Mouse (Mus musculus): ENCODE measurements around the gene Myocos. TPM values are rescaled to one million over a fixed set of nuclear protein-coding genes. Genes with fewer than 3 reads are reported as not detected.
"Not testable (repeated sequence)": the region's sequence is repeated elsewhere in the genome, so short reads cannot be mapped to it uniquely, and the experiment has no call there.

Myocos gene
- polyA plus RNA-seq, 1 experiment from 2014 or later, result not detected

- no peak for ATAC-seq (replicated peaks)
- H3K27ac ChIP-seq (replicated peaks), result no peak overlapping the region
- no peaks in the 10 kb centered on the region for H3K9me3 ChIP-seq
- H3K4me2 ChIP-seq (replicated peaks), result no peak overlapping the region
- H3K27me3 ChIP-seq, result no peaks in the 10 kb centered on the region
- H3K4me1 ChIP-seq, result peaks cover 5% of the 10 kb centered on the region; the same call in 1 of the 2 replicates
- H3K4me3 ChIP-seq, result no peak overlapping the region
- no peak overlapping the region for H3K9ac ChIP-seq (replicated peaks)
- H3K36me3 ChIP-seq, result no peaks in the 10 kb centered on the region
- WGBS, result 92% methylated on average over 1 of the region's 1 CpGs
Measured at GRCm38 (mm10) chr1:162639861-162640260, 18.2 kb downstream of the Myocos start.

- no peaks in the 10 kb centered on the region for H3K27me3 ChIP-seq
- no peak within 1 kb of the TSS for H3K4me2 ChIP-seq (replicated peaks)
- no peaks in the 10 kb centered on the region for H3K9me3 ChIP-seq
- H3K9ac ChIP-seq (replicated peaks), result no peak within 1 kb of the TSS
- peaks cover 5% of the 10 kb centered on the region; the same call in 1 of the 2 replicates for H3K4me1 ChIP-seq
- no peak for ATAC-seq (replicated peaks)
- H3K4me3 ChIP-seq, result no peak within 1 kb of the TSS
- no peak within 1 kb of the TSS for H3K27ac ChIP-seq (replicated peaks)
- WGBS, result 88% methylated on average over 10 of the region's 10 CpGs
- no peaks in the 10 kb centered on the region for H3K36me3 ChIP-seq
Measured at GRCm38 (mm10) chr1:162639051-162639750, 18.8 kb downstream of the Myocos start, which contains the start of gene Myoc. Gene Myoc (plus strand): TSS chr1:162639155.

GRCm38 (mm10) chr1:162638535-162638934, 19.5 kb downstream of the Myocos start:
- peaks cover 5% of the 10 kb centered on the region; the same call in 1 of the 2 replicates for H3K4me1 ChIP-seq
- no peaks in the 10 kb centered on the region for H3K9me3 ChIP-seq
- H3K27me3 ChIP-seq, result no peaks in the 10 kb centered on the region
- no peaks in the 10 kb centered on the region for H3K36me3 ChIP-seq
- no peak overlapping the region for H3K4me3 ChIP-seq
- ATAC-seq (replicated peaks), result no peak
- no peak overlapping the region for H3K4me2 ChIP-seq (replicated peaks)
- H3K9ac ChIP-seq (replicated peaks), result no peak overlapping the region
- WGBS, result 90% methylated on average over 4 of the region's 4 CpGs
- no peak overlapping the region for H3K27ac ChIP-seq (replicated peaks)

DNA sequence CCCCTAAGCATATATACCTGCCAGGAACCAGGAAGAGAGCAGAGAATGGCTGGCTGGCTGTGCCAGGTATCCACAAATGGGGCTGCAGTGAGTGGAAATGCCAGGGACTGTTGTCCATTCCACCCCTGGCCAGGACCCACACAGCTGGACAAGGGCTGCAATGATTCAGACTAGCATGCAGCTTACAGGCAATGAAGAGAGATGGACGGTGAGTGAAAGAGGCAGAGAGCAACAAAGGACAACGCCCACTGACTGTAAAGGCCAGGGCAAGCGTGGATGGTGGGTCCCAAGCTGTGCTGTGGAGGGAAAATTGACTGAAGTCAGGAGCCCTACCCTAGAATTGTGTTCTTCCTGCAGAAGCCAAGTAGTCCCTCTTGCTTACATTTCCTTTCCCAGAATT, 21.5 kb downstream of the Myocos start:
- H3K27ac ChIP-seq (replicated peaks), result no peak overlapping the region
- WGBS, result 66% methylated on average over 3 of the region's 3 CpGs
- no peak overlapping the region for H3K4me3 ChIP-seq
- no peaks in the 10 kb centered on the region for H3K36me3 ChIP-seq
- H3K4me2 ChIP-seq (replicated peaks), result no peak overlapping the region
- no peaks in the 10 kb centered on the region for H3K27me3 ChIP-seq
- ATAC-seq (replicated peaks), result no peak
- no peak overlapping the region for H3K9ac ChIP-seq (replicated peaks)
- peaks cover 5% of the 10 kb centered on the region; the same call in 1 of the 2 replicates for H3K4me1 ChIP-seq
- no peaks in the 10 kb centered on the region for H3K9me3 ChIP-seq

GRCm38 (mm10) chr1:162635291-162635931, 22.6 kb downstream of the Myocos start:
- not testable (repeated sequence) for H3K4me1 ChIP-seq; H3K9ac ChIP-seq (replicated peaks); H3K27ac ChIP-seq (replicated peaks); H3K9me3 ChIP-seq; H3K36me3 ChIP-seq; H3K27me3 ChIP-seq; ATAC-seq (replicated peaks); H3K4me3 ChIP-seq; H3K4me2 ChIP-seq (replicated peaks)
- 55% methylated on average over 1 of the region's 1 CpGs for WGBS

- 95% methylated on average over 15 of the region's 15 CpGs for WGBS
- ATAC-seq (replicated peaks), result not testable (repeated sequence)
Measured at GRCm38 (mm10) chr1:162628326-162628725, 29.7 kb downstream of the Myocos start.

GRCm38 (mm10) chr1:162627821-162628220, 30.2 kb downstream of the Myocos start:
- H3K4me2 ChIP-seq (replicated peaks); ATAC-seq (replicated peaks); H3K9ac ChIP-seq (replicated peaks); H3K27ac ChIP-seq (replicated peaks); H3K27me3 ChIP-seq; H3K36me3 ChIP-seq; H3K4me3 ChIP-seq; H3K9me3 ChIP-seq; H3K4me1 ChIP-seq: not testable (repeated sequence)
- 78% methylated on average over 4 of the region's 4 CpGs for WGBS

More at GRCm38 (mm10) chr1:162628326-162628725, 29.7 kb downstream of the Myocos start:
- H3K9ac ChIP-seq (replicated peaks); H3K4me2 ChIP-seq (replicated peaks); H3K27ac ChIP-seq (replicated peaks); H3K4me1 ChIP-seq; H3K9me3 ChIP-seq; H3K36me3 ChIP-seq; H3K27me3 ChIP-seq; H3K4me3 ChIP-seq: not testable (repeated sequence)

- 46% methylated on average over 7 of the region's 7 CpGs for WGBS
- no peak overlapping the region for H3K9ac ChIP-seq (replicated peaks)
- no peak overlapping the region for H3K27ac ChIP-seq (replicated peaks)
- no peak overlapping the region for H3K4me2 ChIP-seq (replicated peaks)
- no peak for ATAC-seq (replicated peaks)
- H3K4me3 ChIP-seq, result no peak overlapping the region
- H3K9me3 ChIP-seq, result no peaks in the 10 kb centered on the region
- H3K27me3 ChIP-seq, result no peaks in the 10 kb centered on the region
- no peaks in the 10 kb centered on the region for H3K36me3 ChIP-seq
- 0 out of 2 replicates have a peak, but pooled peaks cover 5% of the 10 kb centered on the region for H3K4me1 ChIP-seq
Measured at GRCm38 (mm10) chr1:162625229-162625628, 32.8 kb downstream of the Myocos start.

GRCm38 (mm10) chr1:162623895-162624294, 34.1 kb downstream of the Myocos start:
- Histone ChIP-seq H3K9ac (replicated peaks) (no peak overlapping the region), H3K4me1 (0 out of 2 replicates have a peak, but pooled peaks cover 5% of the 10 kb centered on the region), H3K27me3 (no peaks in the 10 kb centered on the region), H3K4me2 (replicated peaks) (no peak overlapping the region), H3K36me3 (no peaks in the 10 kb centered on the region), H3K27ac (replicated peaks) (no peak overlapping the region), H3K4me3 (no peak overlapping the region), H3K9me3 (no peaks in the 10 kb centered on the region)
- WGBS, result 55% methylated on average over 4 of the region's 4 CpGs
- ATAC-seq (replicated peaks), result no peak

- ATAC-seq (replicated peaks), result no peak
- Histone ChIP-seq H3K9ac (replicated peaks) (no peak overlapping the region), H3K4me2 (replicated peaks) (no peak overlapping the region), H3K9me3 (no peaks in the 10 kb centered on the region), H3K27me3 (no peaks in the 10 kb centered on the region), H3K4me3 (no peak overlapping the region), H3K4me1 (0 out of 2 replicates have a peak, but pooled peaks cover 5% of the 10 kb centered on the region), H3K27ac (replicated peaks) (no peak overlapping the region), H3K36me3 (no peaks in the 10 kb centered on the region)
- WGBS, result 67% methylated on average over 4 of the region's 4 CpGs
Measured at GRCm38 (mm10) chr1:162620487-162620886, 37.5 kb downstream of the Myocos start.

- H3K36me3 ChIP-seq, result no peaks in the 10 kb centered on the region
- 76% methylated on average over 1 of the region's 1 CpGs for WGBS
- no peak overlapping the region for H3K27ac ChIP-seq (replicated peaks)
- no peak overlapping the region for H3K4me2 ChIP-seq (replicated peaks)
- 0 out of 2 replicates have a peak, but pooled peaks cover 3% of the 10 kb centered on the region for H3K4me1 ChIP-seq
- peak; percentile 96 for ATAC-seq (replicated peaks)
- H3K27me3 ChIP-seq, result no peaks in the 10 kb centered on the region
- no peak overlapping the region for H3K9ac ChIP-seq (replicated peaks)
- H3K4me3 ChIP-seq, result no peak overlapping the region
- no peaks in the 10 kb centered on the region for H3K9me3 ChIP-seq
Measured at GRCm38 (mm10) chr1:162615511-162615910, 42.5 kb downstream of the Myocos start.

GRCm38 (mm10) chr1:162611191-162611590, 46.8 kb downstream of the Myocos start:
- 20% methylated on average over 4 of the region's 4 CpGs for whole genome bisulfite sequencing
- no peak for ATAC-seq (replicated peaks)
- Histone ChIP-seq H3K9me3 (no peaks in the 10 kb centered on the region), H3K4me3 (no peak overlapping the region), H3K27ac (replicated peaks) (no peak overlapping the region), H3K27me3 (no peaks in the 10 kb centered on the region), H3K9ac (replicated peaks) (no peak overlapping the region), H3K4me2 (replicated peaks) (no peak overlapping the region), H3K36me3 (no peaks in the 10 kb centered on the region), H3K4me1 (0 out of 2 replicates have a peak, but pooled peaks cover 7% of the 10 kb centered on the region)
